Mouse (Mus musculus): ENCODE measurements at regions not wholly inside any gene's neighbourhood (a gene's known extent, or its start where the extent isn't known, plus 50 kb on each side); places are given as distances from the start of the nearest gene placed in this dataset.

DNA sequence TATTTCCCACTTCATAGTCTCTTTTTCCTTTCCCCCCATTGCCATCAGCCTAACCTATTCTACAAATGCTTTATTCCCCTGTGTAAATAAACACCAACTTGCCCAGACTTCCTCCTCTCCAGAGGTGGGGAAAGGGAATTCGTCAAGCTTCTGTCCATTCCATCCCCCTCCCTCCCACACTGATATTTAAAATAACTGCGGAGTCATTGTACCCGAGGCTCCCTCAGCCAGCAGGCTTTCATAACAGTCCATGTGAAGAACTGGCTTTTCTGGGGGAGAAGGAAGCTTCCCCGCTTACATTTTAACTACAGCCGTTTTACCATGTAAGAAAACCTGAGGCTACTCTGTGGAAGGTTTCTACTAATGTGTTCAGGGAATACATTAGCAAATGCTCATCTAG is 193.1 kb upstream of the Cnksr2 start:
- intact Hi-C loops (cut with DNase I): no loop called here
- no peak for DNase-seq (ENCODE audit: extremely low spot score in 1 of 2, low spot score in 2 of 2)

DNA sequence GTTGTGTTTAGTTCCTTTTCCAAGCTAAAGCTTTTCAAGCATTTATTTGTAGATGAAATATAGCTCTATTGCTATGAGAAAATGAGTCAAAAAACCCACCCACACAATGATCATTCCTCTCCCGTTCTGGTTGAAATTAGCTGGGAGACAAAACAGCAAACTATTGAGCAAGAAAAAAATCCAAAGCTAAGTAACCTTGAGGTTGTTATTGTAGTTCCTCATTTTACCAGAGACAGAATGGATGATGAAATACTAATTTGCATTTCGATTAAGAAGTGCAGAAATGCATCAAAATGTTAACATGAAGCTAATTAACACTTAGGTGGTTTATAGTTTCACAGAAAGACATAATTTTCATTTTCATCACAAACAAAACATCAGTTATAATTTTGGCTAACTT is 166.1 kb upstream of the Cnksr2 start:
- intact Hi-C loops (cut with DNase I): no loop called here

DNA sequence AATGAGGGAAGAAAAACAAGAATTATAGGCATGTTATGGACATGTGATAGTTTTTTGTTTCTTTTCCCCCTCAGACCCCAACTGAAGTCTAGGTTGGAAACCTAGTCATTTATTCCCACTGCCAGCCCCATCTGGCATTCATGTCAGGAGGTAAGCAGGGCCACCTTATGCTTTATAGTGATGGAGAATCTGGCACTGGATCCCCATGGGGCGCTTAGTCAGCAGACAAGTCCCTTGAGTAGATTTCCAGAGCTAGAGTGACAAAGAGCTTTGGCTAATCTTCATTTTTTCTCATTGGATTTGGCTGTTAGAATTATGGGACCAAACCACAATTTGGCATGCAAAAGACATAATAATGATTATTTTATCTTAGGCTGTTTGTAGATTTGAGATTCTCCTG is 152.4 kb upstream of the Cnksr2 start:
- DNase-seq (ENCODE audit: extremely low spot score in 1 of 2, low spot score in 2 of 2): no peak
- intact Hi-C loops (cut with DNase I): no loop called here

More for the DNA sequence above, 166.1 kb upstream of the Cnksr2 start:
- no peak for DNase-seq (ENCODE audit: extremely low spot score in 1 of 2, low spot score in 2 of 2)

DNA sequence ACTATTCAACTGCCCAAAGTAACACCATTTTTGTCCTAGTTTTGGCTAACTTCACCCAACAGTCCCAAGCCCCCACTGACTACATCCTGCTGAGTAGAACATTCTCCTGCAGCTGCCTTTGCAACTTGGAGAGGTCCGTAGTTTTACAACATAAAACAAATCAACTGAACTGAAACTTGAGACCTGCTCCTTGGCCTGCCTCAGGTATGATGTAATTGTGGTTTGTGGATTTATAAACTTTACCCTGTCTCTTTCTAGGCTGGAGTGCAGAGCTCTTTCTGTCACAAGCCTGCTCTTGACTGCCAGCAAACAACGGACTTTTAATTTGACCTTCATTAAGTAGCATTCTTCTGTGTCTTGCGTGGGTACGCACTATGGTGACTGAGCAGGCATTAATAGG is 138.4 kb upstream of the Cnksr2 start:
- intact Hi-C loops (cut with DNase I): no loop called here
- no peak for DNase-seq (ENCODE audit: extremely low spot score in 1 of 2, low spot score in 2 of 2)

DNA sequence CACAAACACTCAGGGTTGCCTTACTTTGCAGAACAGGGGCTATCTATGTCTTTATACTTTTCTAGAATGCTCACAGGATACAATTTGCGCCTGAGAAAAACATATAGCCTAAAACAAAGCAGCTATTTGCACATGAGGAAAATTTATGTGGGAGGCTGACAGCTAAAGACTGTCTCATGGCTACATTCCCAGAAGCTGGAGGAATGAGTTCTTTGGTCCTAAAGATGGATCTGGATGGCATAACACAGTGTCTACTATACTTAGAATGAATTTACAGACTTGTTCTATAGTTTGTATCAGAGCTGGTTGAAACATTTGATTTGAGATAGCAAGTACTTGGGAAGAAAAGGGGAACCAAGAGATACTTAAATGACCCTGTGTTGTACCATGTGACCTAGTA is 137.3 kb upstream of the Cnksr2 start:
- DNase-seq (ENCODE audit: extremely low spot score in 1 of 2, low spot score in 2 of 2): peak in 1 of 2 experiments; percentile 25
- intact Hi-C loops (cut with DNase I): no loop called here

DNA sequence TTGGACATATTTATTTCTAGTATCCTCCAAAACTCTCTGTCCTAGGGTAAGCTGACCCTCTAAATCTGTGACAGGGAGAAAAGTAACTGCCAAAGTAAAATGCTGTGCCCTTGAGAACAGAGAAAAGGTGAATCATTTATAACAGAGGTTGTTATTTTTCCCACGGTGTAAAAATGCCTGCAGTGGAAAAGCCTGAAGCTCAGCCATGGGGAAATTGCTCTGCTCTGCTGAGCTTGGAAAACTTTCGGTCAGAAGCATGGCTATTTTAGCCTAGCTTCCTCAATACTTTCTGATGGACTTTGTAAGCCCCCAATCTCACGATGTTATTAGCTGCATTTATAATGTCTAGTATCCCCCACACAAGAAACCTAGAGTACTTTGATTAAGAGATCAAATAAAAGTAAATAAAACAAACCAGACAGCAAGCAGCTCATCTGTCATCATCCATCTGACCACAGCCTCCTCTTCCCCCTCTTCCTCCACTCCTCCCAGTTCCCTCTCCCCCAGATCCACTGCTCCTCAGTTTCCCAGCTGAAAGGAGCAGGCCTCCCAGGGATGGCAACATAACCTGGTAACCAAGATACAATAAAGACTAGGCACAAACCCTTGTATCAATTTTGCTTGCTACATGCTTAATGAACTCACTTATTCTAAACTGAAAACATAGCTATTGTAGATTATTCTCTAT is 92.9 kb upstream of the Cnksr2 start:
- DNase-seq (ENCODE audit: extremely low spot score in 1 of 2, low spot score in 2 of 2): no peak
- intact Hi-C loops (cut with DNase I): no loop called here

DNA sequence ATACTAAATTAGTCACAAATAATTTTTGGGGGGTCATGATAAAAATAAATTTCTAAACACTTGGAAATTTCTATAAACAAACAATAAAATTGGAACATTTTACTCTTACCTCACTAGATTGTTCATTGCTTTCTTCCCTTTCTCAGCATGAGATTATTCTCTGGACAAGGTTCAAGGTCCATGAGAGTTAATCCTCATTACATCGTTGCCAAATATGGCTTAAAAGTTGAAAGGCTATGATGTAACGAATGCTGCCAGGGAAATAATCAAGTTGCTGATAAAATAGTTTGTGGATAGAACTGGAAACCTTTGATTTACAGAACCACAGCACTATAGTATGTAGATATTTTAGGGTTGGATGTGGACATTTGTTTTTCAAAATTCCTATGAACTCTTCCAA is 90.4 kb upstream of the Cnksr2 start:
- DNase-seq (ENCODE audit: extremely low spot score in 1 of 2, low spot score in 2 of 2): no peak
- intact Hi-C loops (cut with DNase I): no loop called here

Data from left cerebral cortex, postnatal 10 days (tissue).